Mouse (Mus musculus) intestine, embryonic 16.5 days (tissue): ENCODE measurements around the gene Vrtn. TPM values are rescaled to one million over a fixed set of nuclear protein-coding genes. Genes with fewer than 3 reads are reported as not detected.

Experiments used
- ATAC-seq: fragments of 200-750 bp; cut with Nextera tagmentation; 2 replicates; pipeline ENCODE4 v1.8.0; 2017; ENCODE audit warnings: moderate TSS enrichment, moderate library complexity
- H3K27ac ChIP-seq: fragments of 300-500 bp; sonication (generic); 2 replicates; pipeline ENCODE4 v1.5.1; 2014; ENCODE audit warnings: mild to moderate bottlenecking, low read length
- H3K27me3 ChIP-seq: fragments of 300-500 bp; sonication (generic); replicated peaks from 2 replicates; pipeline ENCODE4 v1.6.1; 2014; ENCODE audit warnings: low read length, control low read depth, mixed read lengths; ENCODE audit not compliant: control insufficient read depth, insufficient read depth
- H3K36me3 ChIP-seq: fragments of 300-500 bp; sonication (generic); 2 replicates; pipeline ENCODE4 v1.6.1; 2014; ENCODE audit warnings: low read length, control low read depth; ENCODE audit not compliant: control insufficient read depth, insufficient read depth
- H3K4me1 ChIP-seq: fragments of 300-500 bp; sonication (generic); 2 replicates; pipeline ENCODE4 v1.6.1; 2014; ENCODE audit warnings: low read length, control low read depth, mixed read lengths; ENCODE audit not compliant: control insufficient read depth, insufficient read depth
- H3K4me2 ChIP-seq: fragments of 300-500 bp; sonication (generic); 2 replicates; pipeline ENCODE4 v1.6.1; 2014; ENCODE audit warnings: low read depth, low read length, control low read depth
- H3K4me3 ChIP-seq: fragments of 300-500 bp; sonication (generic); 2 replicates; pipeline ENCODE4 v1.5.1; 2014; ENCODE audit warnings: mild to moderate bottlenecking, low read length
- H3K9ac ChIP-seq: fragments of 300-500 bp; sonication (generic); 2 replicates; pipeline ENCODE4 v1.6.1; 2014; ENCODE audit warnings: low read depth, low read length
- H3K9me3 ChIP-seq: fragments of 300-500 bp; sonication (generic); 2 replicates; pipeline ENCODE4 v1.6.1; 2016; ENCODE audit warnings: low read length, control low read depth; ENCODE audit not compliant: control insufficient read depth
- WGBS: fragments of 180-500 bp; shearing (Covaris S2); extraction: QIAGEN DNeasy Blood & Tissue Kit; methylation state at CpG from one replicate; pipeline ENCODE4 v1.1.7; 2014; 5-methylcytosine and 5-hydroxymethylcytosine counted together
- polyA plus RNA-seq: library from polyadenylated mRNA; unstranded; fragments of >200 nt; fragmentation: Nextera tagmentation; extraction: Ambion mirVana; gene quantifications from 2 replicates; pipeline ENCODE4 v1.2.1, GENCODE M21; 2015

The Vrtn gene
- polyA plus RNA-seq, 1 experiment from 2014 or later, result not detected

GRCm38 (mm10) chr12:84674666-84675526 is 34.1 kb downstream of the Vrtn start:
- H3K4me2 ChIP-seq, result no peak overlapping the region
- 29% methylated on average over 14 of the region's 14 CpGs for WGBS
- H3K36me3 ChIP-seq, result no peaks in the 10 kb centered on the region
- no peak overlapping the region for H3K4me3 ChIP-seq
- no peaks in the 10 kb centered on the region for H3K9me3 ChIP-seq
- H3K4me1 ChIP-seq, result no peaks in the 10 kb centered on the region
- H3K9ac ChIP-seq, result no peak overlapping the region
- peaks cover 3% of the 10 kb centered on the region; the same call in 1 of the 2 replicates for H3K27me3 ChIP-seq
- no peak overlapping the region for H3K27ac ChIP-seq
- ATAC-seq, result no peak

GRCm38 (mm10) chr12:84676011-84676410 is 35.2 kb downstream of the Vrtn start:
- Histone ChIP-seq H3K4me2 (no peak overlapping the region), H3K27ac (no peak overlapping the region), H3K4me3 (no peak overlapping the region), H3K9ac (no peak overlapping the region), H3K4me1 (no peaks in the 10 kb centered on the region), H3K36me3 (no peaks in the 10 kb centered on the region), H3K9me3 (no peaks in the 10 kb centered on the region), H3K27me3 (peaks cover 3% of the 10 kb centered on the region; the same call in 1 of the 2 replicates)
- ATAC-seq, result no peak
- WGBS, result 68% methylated on average over 3 of the region's 3 CpGs

- no peak for ATAC-seq
- 62% methylated on average over 7 of the region's 7 CpGs for WGBS
These were observed 43.8 kb downstream of the Vrtn start for GRCm38 (mm10) chr12:84684569-84684968.

GRCm38 (mm10) chr12:84686176-84686575 is 45.4 kb downstream of the Vrtn start:
- Histone ChIP-seq H3K4me3 (no peak overlapping the region), H3K9ac (no peak overlapping the region), H3K4me1 (no peaks in the 10 kb centered on the region), H3K36me3 (no peaks in the 10 kb centered on the region), H3K27me3 (no peaks in the 10 kb centered on the region), H3K4me2 (no peak overlapping the region), H3K27ac (no peak overlapping the region), H3K9me3 (no peaks in the 10 kb centered on the region)
- ATAC-seq, result no peak
- WGBS, result 43% methylated on average over 4 of the region's 4 CpGs

More at GRCm38 (mm10) chr12:84684569-84684968, 43.8 kb downstream of the Vrtn start:
- no peaks in the 10 kb centered on the region for H3K36me3 ChIP-seq
- no peaks in the 10 kb centered on the region for H3K4me1 ChIP-seq
- H3K27ac ChIP-seq, result no peak overlapping the region
- H3K9me3 ChIP-seq, result no peaks in the 10 kb centered on the region
- H3K9ac ChIP-seq, result no peak overlapping the region
- H3K4me2 ChIP-seq, result no peak overlapping the region
- no peaks in the 10 kb centered on the region for H3K27me3 ChIP-seq
- H3K4me3 ChIP-seq, result no peak overlapping the region

- H3K27ac ChIP-seq, result no peak overlapping the region
- no peaks in the 10 kb centered on the region for H3K4me1 ChIP-seq
- WGBS, result 78% methylated on average over 4 of the region's 4 CpGs
- no peak for ATAC-seq
- no peak overlapping the region for H3K9ac ChIP-seq
- H3K27me3 ChIP-seq, result no peaks in the 10 kb centered on the region
- H3K4me3 ChIP-seq, result no peak overlapping the region
- H3K36me3 ChIP-seq, result no peaks in the 10 kb centered on the region
- H3K9me3 ChIP-seq, result no peaks in the 10 kb centered on the region
- H3K4me2 ChIP-seq, result no peak overlapping the region
These were observed 46.7 kb downstream of the Vrtn start for GRCm38 (mm10) chr12:84687531-84687930.

- 77% methylated on average over 11 of the region's 11 CpGs for WGBS
- Histone ChIP-seq H3K9ac (no peak overlapping the region), H3K27ac (no peak overlapping the region), H3K4me2 (no peak overlapping the region), H3K36me3 (no peaks in the 10 kb centered on the region), H3K9me3 (no peaks in the 10 kb centered on the region), H3K4me3 (no peak overlapping the region), H3K4me1 (no peaks in the 10 kb centered on the region), H3K27me3 (no peaks in the 10 kb centered on the region)
- no peak for ATAC-seq
These were observed 48.2 kb downstream of the Vrtn start for GRCm38 (mm10) chr12:84689051-84689450.

GRCm38 (mm10) chr12:84691347-84691746 is 50.5 kb downstream of the Vrtn start:
- H3K4me1 ChIP-seq, result no peaks in the 10 kb centered on the region
- no peaks in the 10 kb centered on the region for H3K36me3 ChIP-seq
- H3K4me2 ChIP-seq, result no peak overlapping the region
- no peak for ATAC-seq
- H3K27me3 ChIP-seq, result 0 out of 2 replicates have a peak, but pooled peaks cover under 1% of the 10 kb centered on the region
- no peaks in the 10 kb centered on the region for H3K9me3 ChIP-seq
- no peak overlapping the region for H3K4me3 ChIP-seq
- no peak overlapping the region for H3K27ac ChIP-seq
- no peak overlapping the region for H3K9ac ChIP-seq

GRCm38 (mm10) chr12:84692141-84692540 is 51.3 kb downstream of the Vrtn start:
- Histone ChIP-seq H3K9me3 (no peaks in the 10 kb centered on the region), H3K36me3 (no peaks in the 10 kb centered on the region), H3K27ac (no peak overlapping the region), H3K4me1 (no peaks in the 10 kb centered on the region), H3K4me3 (no peak overlapping the region), H3K4me2 (no peak overlapping the region), H3K27me3 (0 out of 2 replicates have a peak, but pooled peaks cover 3% of the 10 kb centered on the region), H3K9ac (no peak overlapping the region)
- 80% methylated on average over 6 of the region's 6 CpGs for WGBS
- no peak for ATAC-seq

GRCm38 (mm10) chr12:84698319-84699081 is 57.7 kb downstream of the Vrtn start, which contains the start of gene Syndig1l:
TSS of gene Syndig1l (minus strand) at chr12:84698831.
- H3K27me3 ChIP-seq, result peaks cover 13% of the 10 kb centered on the region

More at GRCm38 (mm10) chr12:84698319-84699081, 57.7 kb downstream of the Vrtn start, which contains the start of gene Syndig1l:
- under 1% methylated on average over 75 of the region's 79 CpGs for WGBS
- H3K9me3 ChIP-seq, result no peaks in the 10 kb centered on the region
- no peaks in the 10 kb centered on the region for H3K4me1 ChIP-seq
- H3K4me2 ChIP-seq, result peak within 1 kb of the TSS; percentile 98
- peak within 1 kb of the TSS; percentile 62 for H3K4me3 ChIP-seq
- ATAC-seq, result peak; percentile 88
- no peaks in the 10 kb centered on the region for H3K36me3 ChIP-seq
- H3K27ac ChIP-seq, result no peak within 1 kb of the TSS
- no peak within 1 kb of the TSS for H3K9ac ChIP-seq
